Mouse (Mus musculus): ENCODE results near the gene Rflnb. TPM values are rescaled to one million over a fixed set of nuclear protein-coding genes. Genes with fewer than 3 reads are reported as not detected.
A peak's percentile ranks its signal among the peaks of the same experiment; 100 is the strongest.

Gene Rflnb
- polyA plus RNA-seq, 1 experiment = 11.5 TPM

GRCm38 (mm10) chr11:75978051-75978450, 49.5 kb downstream of the Rflnb start:
- 19% methylated on average over 6 of the region's 6 CpGs for WGBS
- Histone ChIP-seq H3K27me3 (ENCODE audit: control insufficient read depth, insufficient read depth, low read length) (no peaks in the 10 kb centered on the region), H3K36me3 (ENCODE audit: control insufficient read depth, insufficient read depth, low read length) (no peaks in the 10 kb centered on the region), H3K4me3 (ENCODE audit: extremely low read depth, insufficient read depth, insufficient read length) (no peak overlapping the region), H3K27ac (ENCODE audit: insufficient read depth, low read length) (peak overlapping the region; percentile 89), H3K4me1 (ENCODE audit: control insufficient read depth, insufficient read depth, insufficient read length) (peaks cover 36% of the 10 kb centered on the region; the same call in 1 of the 2 replicates)
- DNase-seq (ENCODE audit: low read depth in 1 of 2, low spot score in 2 of 2) = peak; percentile 26 to 28
- TF ChIP-seq POLR2A (IDR thresholded peaks at IDR 0.05; ENCODE audit: low read depth, low read length) (peak; percentile 2; the same call in 1 of the 2 replicates), CTCF (IDR thresholded peaks at IDR 0.05; ENCODE audit: extremely low read depth, insufficient read depth, insufficient read length, insufficient replicate concordance) (no peak)

- peak overlapping the region; percentile 89 for H3K27ac ChIP-seq (ENCODE audit: insufficient read depth, low read length)
- H3K27me3 ChIP-seq (ENCODE audit: control insufficient read depth, insufficient read depth, low read length) = no peaks in the 10 kb centered on the region
- DNase-seq (ENCODE audit: low read depth in 1 of 2, low spot score in 2 of 2) = peak; percentile 79 to 84
- WGBS = 8% methylated on average over 8 of the region's 8 CpGs
- H3K4me3 ChIP-seq (ENCODE audit: extremely low read depth, insufficient read depth, insufficient read length) = no peak overlapping the region
- TF ChIP-seq POLR2A (IDR thresholded peaks at IDR 0.05; ENCODE audit: low read depth, low read length) (no peak), CTCF (IDR thresholded peaks at IDR 0.05; ENCODE audit: extremely low read depth, insufficient read depth, insufficient read length, insufficient replicate concordance) (no peak)
- no peaks in the 10 kb centered on the region for H3K36me3 ChIP-seq (ENCODE audit: control insufficient read depth, insufficient read depth, low read length)
- H3K4me1 ChIP-seq (ENCODE audit: control insufficient read depth, insufficient read depth, insufficient read length) = peaks cover 36% of the 10 kb centered on the region; the same call in 1 of the 2 replicates
Observed at GRCm38 (mm10) chr11:75976748-75977147, 50.8 kb downstream of the Rflnb start.

- Histone ChIP-seq H3K27ac (ENCODE audit: insufficient read depth, low read length) (no peak overlapping the region), H3K4me1 (ENCODE audit: control insufficient read depth, insufficient read depth, insufficient read length) (peaks cover 23% of the 10 kb centered on the region; the same call in 1 of the 2 replicates), H3K4me3 (ENCODE audit: extremely low read depth, insufficient read depth, insufficient read length) (no peak overlapping the region), H3K27me3 (ENCODE audit: control insufficient read depth, insufficient read depth, low read length) (no peaks in the 10 kb centered on the region), H3K36me3 (ENCODE audit: control insufficient read depth, insufficient read depth, low read length) (no peaks in the 10 kb centered on the region)
- 88% methylated on average over 1 of the region's 1 CpGs for WGBS
- peak; percentile 37; the same call in 1 of the 2 replicates for TF ChIP-seq CTCF (IDR thresholded peaks at IDR 0.05; ENCODE audit: extremely low read depth, insufficient read depth, insufficient read length, insufficient replicate concordance)
- no peak for TF ChIP-seq POLR2A (IDR thresholded peaks at IDR 0.05; ENCODE audit: low read depth, low read length)
- DNase-seq (ENCODE audit: low read depth in 1 of 2, low spot score in 2 of 2) = no peak
Observed at GRCm38 (mm10) chr11:75973988-75974387, 53.6 kb downstream of the Rflnb start.

- TF ChIP-seq CTCF (IDR thresholded peaks at IDR 0.05; ENCODE audit: extremely low read depth, insufficient read depth, insufficient read length, insufficient replicate concordance) (no peak), POLR2A (IDR thresholded peaks at IDR 0.05; ENCODE audit: low read depth, low read length) (no peak)
- Histone ChIP-seq H3K4me3 (ENCODE audit: extremely low read depth, insufficient read depth, insufficient read length) (no peak overlapping the region), H3K27me3 (ENCODE audit: control insufficient read depth, insufficient read depth, low read length) (no peaks in the 10 kb centered on the region), H3K4me1 (ENCODE audit: control insufficient read depth, insufficient read depth, insufficient read length) (peaks cover 17% of the 10 kb centered on the region; the same call in 1 of the 2 replicates), H3K36me3 (ENCODE audit: control insufficient read depth, insufficient read depth, low read length) (no peaks in the 10 kb centered on the region), H3K27ac (ENCODE audit: insufficient read depth, low read length) (no peak overlapping the region)
- WGBS = 79% methylated on average over 7 of the region's 7 CpGs
- no peak for DNase-seq (ENCODE audit: low read depth in 1 of 2, low spot score in 2 of 2)
Observed at GRCm38 (mm10) chr11:75972916-75973567, 54.5 kb downstream of the Rflnb start.

GRCm38 (mm10) chr11:75972188-75972587, 55.4 kb downstream of the Rflnb start:
- WGBS = 88% methylated on average over 3 of the region's 3 CpGs
- no peak for DNase-seq (ENCODE audit: low read depth in 1 of 2, low spot score in 2 of 2)
- TF ChIP-seq POLR2A (IDR thresholded peaks at IDR 0.05; ENCODE audit: low read depth, low read length) = no peak
- TF ChIP-seq CTCF (IDR thresholded peaks at IDR 0.05; ENCODE audit: extremely low read depth, insufficient read depth, insufficient read length, insufficient replicate concordance) = no peak
- Histone ChIP-seq H3K4me1 (ENCODE audit: control insufficient read depth, insufficient read depth, insufficient read length) (peaks cover 10% of the 10 kb centered on the region; the same call in 1 of the 2 replicates), H3K27me3 (ENCODE audit: control insufficient read depth, insufficient read depth, low read length) (no peaks in the 10 kb centered on the region), H3K4me3 (ENCODE audit: extremely low read depth, insufficient read depth, insufficient read length) (no peak overlapping the region), H3K27ac (ENCODE audit: insufficient read depth, low read length) (no peak overlapping the region), H3K36me3 (ENCODE audit: control insufficient read depth, insufficient read depth, low read length) (no peaks in the 10 kb centered on the region)

GRCm38 (mm10) chr11:75970629-75971028, 57.0 kb downstream of the Rflnb start:
- Histone ChIP-seq H3K4me1 (ENCODE audit: control insufficient read depth, insufficient read depth, insufficient read length) (peaks cover 6% of the 10 kb centered on the region; the same call in 1 of the 2 replicates), H3K27me3 (ENCODE audit: control insufficient read depth, insufficient read depth, low read length) (no peaks in the 10 kb centered on the region), H3K36me3 (ENCODE audit: control insufficient read depth, insufficient read depth, low read length) (no peaks in the 10 kb centered on the region), H3K27ac (ENCODE audit: insufficient read depth, low read length) (no peak overlapping the region), H3K4me3 (ENCODE audit: extremely low read depth, insufficient read depth, insufficient read length) (no peak overlapping the region)
- DNase-seq (ENCODE audit: low read depth in 1 of 2, low spot score in 2 of 2) = no peak
- WGBS = 40% methylated on average over 3 of the region's 3 CpGs
- peak; percentile 34; the same call in 1 of the 2 replicates for TF ChIP-seq CTCF (IDR thresholded peaks at IDR 0.05; ENCODE audit: extremely low read depth, insufficient read depth, insufficient read length, insufficient replicate concordance)
- TF ChIP-seq POLR2A (IDR thresholded peaks at IDR 0.05; ENCODE audit: low read depth, low read length) = no peak

Other genes with a start within 250 kb of the Rflnb start
- 0.02 and 0.05 TPM in 2 replicates for gene Doc2b, start 231.7 kb downstream of the Rflnb start, polyA plus RNA-seq (2012; rRNA removed)
- gene Rph3al, start 89.4 kb downstream of the Rflnb start, polyA plus RNA-seq (2012; rRNA removed) = 3.8 and 5.5 TPM in 2 replicates
- gene 1700016K19Rik, start 27.9 kb downstream of the Rflnb start, polyA plus RNA-seq (2012; rRNA removed) = 0.08 and 0.22 TPM in 2 replicates
- gene Vps53, start 151.9 kb upstream of the Rflnb start, polyA plus RNA-seq (2012; rRNA removed) = 12.4 and 14.0 TPM in 2 replicates
- gene Fam57a, start 151.9 kb upstream of the Rflnb start, polyA plus RNA-seq (2012; rRNA removed) = 3.5 and 5.3 TPM in 2 replicates
- not detected in 2 replicates for gene Dbil5, start 189.8 kb upstream of the Rflnb start, polyA plus RNA-seq (2012; rRNA removed)
- 5.0 and 6.2 TPM in 2 replicates for gene Gemin4, start 189.9 kb upstream of the Rflnb start, polyA plus RNA-seq (2012; rRNA removed)
- gene Mrm3, start 215.9 kb upstream of the Rflnb start, polyA plus RNA-seq (2012; rRNA removed) = 2.7 and 3.6 TPM in 2 replicates
- 2.1 and 2.9 TPM in 2 replicates for gene Glod4, start 215.9 kb upstream of the Rflnb start, polyA plus RNA-seq (2012; rRNA removed)